Mouse (Mus musculus): Measurements from ENCODE around the gene Hook2. TPM values are rescaled to one million over a fixed set of nuclear protein-coding genes. Genes with fewer than 3 reads are reported as not detected.

Hook2 gene
- polyA plus RNA-seq, 1 experiment from 2014 or later, result 20.6 TPM

DNA sequence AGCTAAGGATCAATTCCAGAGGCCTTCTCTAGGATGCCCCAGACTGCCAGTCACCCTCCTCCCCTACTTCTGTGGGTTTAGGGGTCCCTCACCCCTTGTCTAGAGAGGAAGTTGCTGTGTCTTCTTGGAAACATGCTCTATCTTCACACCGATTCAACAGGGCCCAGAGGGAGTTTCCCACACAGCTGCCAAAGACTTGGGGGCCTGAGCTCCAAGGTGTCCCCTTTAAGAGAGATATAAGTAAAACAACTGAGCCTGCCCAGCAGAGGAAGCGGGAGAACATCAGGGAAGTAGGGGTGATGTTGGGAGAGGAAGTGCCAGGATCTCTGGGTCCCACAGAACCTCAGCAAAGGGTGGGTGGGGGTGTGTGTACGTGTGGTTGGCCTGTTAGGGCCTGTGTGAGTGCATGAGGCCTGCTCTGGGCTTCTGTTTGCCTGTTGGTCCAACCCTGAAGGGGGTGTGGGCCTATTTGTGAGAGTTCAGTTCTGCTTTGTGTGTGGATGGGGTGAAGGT is 7.8 kb upstream of the Hook2 start:
- 63% methylated on average over 3 of the region's 3 CpGs for WGBS
- Histone ChIP-seq H3K4me3 (no peak overlapping the region), H3K9me3 (no peaks in the 10 kb centered on the region), H3K4me1 (peaks cover 63% of the 10 kb centered on the region), H3K27me3 (peaks cover 39% of the 10 kb centered on the region), H3K27ac (no peak overlapping the region), H3K9ac (no peak overlapping the region), H3K36me3 (no peaks in the 10 kb centered on the region), H3K4me2 (replicated peaks) (no peak overlapping the region)
- no peak for ATAC-seq (ENCODE audit: insufficient number of reproducible peaks, insufficient read depth, low FRiP score, low TSS enrichment)

DNA sequence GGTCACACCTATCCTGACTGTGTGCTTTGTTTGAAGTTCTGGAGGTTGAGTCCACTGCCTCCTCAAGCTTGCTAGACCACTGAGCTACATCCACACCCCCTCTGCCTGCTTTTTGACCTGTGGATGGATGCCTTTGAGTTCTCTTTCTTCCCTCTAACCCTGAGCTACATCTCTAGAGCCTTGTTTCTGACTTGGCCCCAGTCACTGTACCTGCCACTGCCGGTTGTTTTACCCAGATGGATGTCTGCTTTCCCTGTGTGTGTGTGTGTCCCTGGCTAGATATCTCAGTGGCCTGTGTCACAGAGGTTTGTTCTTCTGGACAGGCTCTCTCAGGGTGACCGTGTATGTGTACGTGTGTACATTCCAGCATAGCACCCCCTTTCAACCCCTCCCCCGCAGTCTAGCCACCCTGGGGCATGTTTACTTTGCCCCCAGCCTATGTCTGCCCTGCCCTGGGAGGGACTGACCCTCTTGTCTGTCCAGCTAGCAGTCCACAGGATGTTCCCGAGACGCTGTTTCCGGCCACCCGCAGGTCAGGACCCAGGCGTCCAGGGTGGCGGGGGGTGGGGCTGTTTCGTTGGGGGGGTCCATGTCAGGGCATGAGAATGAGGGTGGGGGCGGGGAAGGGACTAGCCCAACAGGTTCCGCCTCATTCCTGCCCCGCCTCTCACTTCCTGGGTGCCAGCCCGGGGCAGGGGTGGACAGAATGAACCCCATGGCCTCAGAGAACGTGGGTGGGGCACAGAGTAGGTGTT is 5.9 kb upstream of the Hook2 start:
- Histone ChIP-seq H3K9me3 (no peaks in the 10 kb centered on the region), H3K4me3 (0 out of 2 replicates have a peak overlapping the region, but pooled peaks have one; percentile 52), H3K27me3 (peaks cover 22% of the 10 kb centered on the region; the same call in 1 of the 2 replicates), H3K4me2 (replicated peaks) (peak overlapping the region; percentile 98), H3K36me3 (no peaks in the 10 kb centered on the region), H3K4me1 (peaks cover 50% of the 10 kb centered on the region), H3K27ac (0 out of 2 replicates have a peak overlapping the region, but pooled peaks have one; percentile 41), H3K9ac (0 out of 2 replicates have a peak overlapping the region, but pooled peaks have one; percentile 58)
- no peak for ATAC-seq (ENCODE audit: insufficient number of reproducible peaks, insufficient read depth, low FRiP score, low TSS enrichment)
- WGBS, result 6% methylated on average over 16 of the region's 16 CpGs

DNA sequence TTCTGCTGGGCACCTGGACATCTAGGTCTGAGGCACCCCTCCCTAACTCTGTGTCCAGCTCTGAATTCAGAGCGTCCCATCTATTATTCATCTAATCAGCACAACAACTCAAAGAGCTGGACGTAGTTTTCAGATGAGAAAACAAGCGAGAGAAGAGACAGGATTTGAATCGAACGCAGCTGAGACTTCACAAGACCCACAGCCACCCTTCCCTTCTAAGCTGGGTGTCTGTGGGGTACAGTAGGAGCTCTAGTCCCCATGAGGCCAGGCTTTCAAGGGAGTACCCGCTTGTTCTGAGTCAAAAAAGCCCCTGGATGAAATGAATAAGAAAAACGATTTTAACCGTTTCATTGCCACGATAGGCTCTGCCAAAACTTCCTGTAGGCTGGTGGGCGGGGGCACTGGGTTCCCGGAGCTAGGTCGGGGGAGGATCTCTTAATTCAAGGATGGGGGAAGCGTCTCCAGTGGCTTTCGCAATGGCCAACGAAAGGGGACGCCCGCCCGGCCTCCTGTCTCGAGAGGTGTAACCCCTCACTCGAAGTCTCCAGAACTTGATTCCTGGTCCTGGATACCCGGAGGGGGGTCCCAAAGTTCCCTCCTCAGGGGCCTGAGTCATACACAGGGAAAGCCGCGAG is 5.2 kb upstream of the Hook2 start:
- ATAC-seq (ENCODE audit: insufficient number of reproducible peaks, insufficient read depth, low FRiP score, low TSS enrichment), result no peak
- peaks cover 18% of the 10 kb centered on the region; the same call in 1 of the 2 replicates for H3K27me3 ChIP-seq
- under 1% methylated on average over 23 of the region's 23 CpGs for WGBS

DNA sequence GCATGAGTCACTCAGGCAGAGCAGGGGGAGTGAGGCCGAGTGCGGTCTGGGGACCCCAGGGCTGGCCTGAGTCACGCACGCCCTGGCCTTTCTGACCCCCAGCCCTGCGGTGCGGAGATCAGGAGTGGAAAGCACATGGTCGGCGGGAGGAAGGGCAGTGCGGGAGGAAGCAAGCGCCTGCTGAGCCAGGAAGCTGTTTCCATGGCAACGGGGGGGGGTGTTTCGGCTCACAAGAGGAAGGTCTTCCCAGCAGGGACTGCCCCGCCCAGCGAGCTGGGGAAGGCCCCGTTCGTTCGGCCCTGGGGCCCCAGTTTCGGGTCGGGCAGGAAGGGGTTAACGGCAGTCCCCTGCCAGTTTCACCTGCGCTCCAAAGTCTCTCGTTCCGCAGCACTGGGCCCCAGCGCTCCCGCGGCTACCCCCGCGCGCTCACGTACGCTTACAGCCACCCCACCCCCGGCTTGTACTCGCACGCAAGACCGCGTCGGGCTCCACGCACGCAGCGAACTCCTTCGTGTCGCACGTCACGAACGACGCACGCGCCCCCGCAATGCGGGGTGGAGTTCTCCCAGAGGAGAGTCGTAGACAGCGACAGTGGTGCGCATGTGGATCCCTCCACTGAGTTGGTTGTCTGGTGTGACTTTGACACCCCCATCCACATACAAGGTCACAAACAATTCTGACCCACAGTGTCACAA is 4.6 kb upstream of the Hook2 start:
- H3K27ac ChIP-seq, result peak overlapping the region; percentile 50
- H3K27me3 ChIP-seq, result peaks cover 14% of the 10 kb centered on the region; the same call in 1 of the 2 replicates
- peaks cover 39% of the 10 kb centered on the region for H3K4me1 ChIP-seq

More for the DNA sequence above, 5.2 kb upstream of the Hook2 start:
- no peaks in the 10 kb centered on the region for H3K9me3 ChIP-seq
- H3K27ac ChIP-seq, result 0 out of 2 replicates have a peak overlapping the region, but pooled peaks have one; percentile 50
- peak overlapping the region; percentile 58 for H3K9ac ChIP-seq
- peak overlapping the region; percentile 52 for H3K4me3 ChIP-seq
- peak overlapping the region; percentile 98 for H3K4me2 ChIP-seq (replicated peaks)
- H3K4me1 ChIP-seq, result peaks cover 44% of the 10 kb centered on the region
- no peaks in the 10 kb centered on the region for H3K36me3 ChIP-seq

DNA sequence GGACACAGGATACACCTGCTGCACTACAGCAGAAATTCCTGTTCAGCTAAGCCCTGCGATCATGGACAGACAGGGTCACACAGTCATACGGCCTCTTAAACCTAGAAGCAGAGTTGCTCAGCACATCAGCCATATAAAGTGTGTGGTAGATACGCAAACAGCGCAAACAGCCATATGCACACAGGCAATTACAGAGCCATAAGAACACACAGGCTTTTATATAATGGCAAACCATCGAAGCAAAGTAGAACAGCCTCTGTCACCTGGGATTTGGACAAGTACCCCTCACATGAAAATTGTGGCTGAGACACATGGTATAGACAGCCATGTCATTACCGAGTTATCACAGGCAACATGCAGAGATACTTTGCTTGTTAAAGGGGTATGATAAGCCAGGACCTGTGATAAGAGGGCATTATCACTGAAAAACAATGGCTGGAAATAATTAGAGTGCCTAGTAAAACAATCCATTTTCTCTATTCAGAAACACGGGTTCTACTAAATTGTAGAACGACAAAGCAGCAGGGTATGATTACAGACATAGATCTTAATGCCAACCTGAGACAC is 3.9 kb upstream of the Hook2 start:
- Histone ChIP-seq H3K9me3 (no peaks in the 10 kb centered on the region), H3K27me3 (peaks cover 14% of the 10 kb centered on the region; the same call in 1 of the 2 replicates), H3K4me2 (replicated peaks) (peak overlapping the region; percentile 98), H3K27ac (peak overlapping the region; percentile 50), H3K4me1 (peaks cover 40% of the 10 kb centered on the region), H3K9ac (no peak overlapping the region), H3K36me3 (no peaks in the 10 kb centered on the region), H3K4me3 (peak overlapping the region; percentile 52)
- no peak for ATAC-seq (ENCODE audit: insufficient number of reproducible peaks, insufficient read depth, low FRiP score, low TSS enrichment)
- WGBS, result 30% methylated on average over 8 of the region's 8 CpGs

More for the DNA sequence above, 4.6 kb upstream of the Hook2 start:
- Histone ChIP-seq H3K4me2 (replicated peaks) (peak overlapping the region; percentile 98), H3K36me3 (no peaks in the 10 kb centered on the region), H3K4me3 (peak overlapping the region; percentile 52), H3K9me3 (no peaks in the 10 kb centered on the region), H3K9ac (peak overlapping the region; percentile 58)
- no peak for ATAC-seq (ENCODE audit: insufficient number of reproducible peaks, insufficient read depth, low FRiP score, low TSS enrichment)
- WGBS, result 1% methylated on average over 51 of the region's 53 CpGs

DNA sequence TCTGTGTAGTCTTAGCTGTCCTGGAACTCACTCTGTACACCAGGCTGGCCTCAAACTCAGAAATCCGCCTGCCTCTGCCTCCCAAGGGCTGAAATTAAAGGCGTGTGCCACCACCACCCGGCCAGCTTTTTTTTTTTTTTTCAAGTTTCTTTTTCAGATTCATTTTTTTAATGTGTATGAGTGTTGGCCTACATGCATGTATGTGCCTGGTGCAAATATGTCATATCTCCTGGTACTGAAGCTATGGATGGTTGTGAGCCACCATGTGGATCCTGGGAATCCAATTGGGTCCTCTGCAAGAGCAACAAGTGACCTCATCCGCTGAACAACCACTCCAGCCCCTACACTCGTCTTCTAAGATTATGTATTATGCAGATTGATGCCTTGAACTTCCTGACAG is 3.0 kb upstream of the Hook2 start:
- Histone ChIP-seq H3K27me3 (peaks cover 14% of the 10 kb centered on the region; the same call in 1 of the 2 replicates), H3K4me2 (replicated peaks) (no peak overlapping the region), H3K9me3 (no peaks in the 10 kb centered on the region), H3K27ac (no peak overlapping the region), H3K4me1 (peaks cover 36% of the 10 kb centered on the region), H3K36me3 (no peaks in the 10 kb centered on the region), H3K4me3 (no peak overlapping the region), H3K9ac (no peak overlapping the region)
- WGBS, result 82% methylated on average over 5 of the region's 5 CpGs
- ATAC-seq (ENCODE audit: insufficient number of reproducible peaks, insufficient read depth, low FRiP score, low TSS enrichment), result no peak

DNA sequence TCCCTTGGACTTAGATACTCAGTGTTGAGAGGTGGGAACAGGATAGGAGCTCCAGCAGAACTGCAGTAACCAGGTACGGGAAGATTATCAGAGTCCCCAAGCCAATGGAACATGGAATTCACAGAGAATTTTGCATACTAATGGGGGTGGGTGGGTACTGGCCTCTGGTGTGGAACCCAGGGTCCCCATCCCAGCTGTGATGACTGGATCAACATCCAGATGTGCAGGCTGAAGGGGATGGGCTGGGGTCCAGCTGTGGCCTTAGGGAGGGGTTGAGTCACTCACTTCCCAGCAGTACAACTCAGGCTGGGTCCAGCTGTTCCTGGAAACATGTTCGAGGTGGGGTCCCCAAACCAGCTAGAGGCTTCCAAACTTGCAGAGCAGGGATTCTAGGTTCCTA is 2.5 kb upstream of the Hook2 start:
- Histone ChIP-seq H3K27ac (no peak overlapping the region), H3K4me1 (peaks cover 36% of the 10 kb centered on the region), H3K9ac (no peak overlapping the region), H3K4me3 (no peak overlapping the region), H3K4me2 (replicated peaks) (no peak overlapping the region), H3K36me3 (no peaks in the 10 kb centered on the region), H3K27me3 (peaks cover 14% of the 10 kb centered on the region; the same call in 1 of the 2 replicates), H3K9me3 (no peaks in the 10 kb centered on the region)
- ATAC-seq (ENCODE audit: insufficient number of reproducible peaks, insufficient read depth, low FRiP score, low TSS enrichment), result no peak
- WGBS, result 78% methylated on average over 2 of the region's 2 CpGs

DNA sequence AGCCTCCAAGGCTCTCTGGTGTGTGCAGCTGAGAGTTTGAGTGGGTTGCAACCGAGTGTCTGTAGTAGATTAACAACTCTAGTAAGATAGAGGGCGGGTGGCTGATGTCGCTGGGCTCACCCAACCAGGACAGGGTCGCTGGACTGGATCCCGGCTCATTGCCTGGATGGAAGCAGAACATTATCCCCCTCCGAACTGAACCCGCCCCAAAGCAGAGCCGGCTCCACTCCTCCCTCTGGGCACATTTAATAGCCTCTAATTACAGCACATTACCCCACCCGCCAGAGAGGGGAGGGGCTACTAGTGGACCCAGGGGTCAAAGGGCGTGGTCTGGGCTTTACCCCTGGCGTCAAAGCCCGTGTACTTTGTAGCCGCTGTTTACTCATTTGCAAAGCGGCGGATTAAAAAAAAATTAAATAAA is 1.1 kb upstream of the Hook2 start:
- H3K4me3 ChIP-seq, result peak overlapping the region; percentile 56; the same call in 1 of the 2 replicates
- peaks cover 11% of the 10 kb centered on the region; the same call in 1 of the 2 replicates for H3K27me3 ChIP-seq
- H3K27ac ChIP-seq, result no peak overlapping the region
- no peaks in the 10 kb centered on the region for H3K9me3 ChIP-seq
- H3K4me2 ChIP-seq (replicated peaks), result peak overlapping the region; percentile 87
- peaks cover 32% of the 10 kb centered on the region for H3K4me1 ChIP-seq
- no peak for ATAC-seq (ENCODE audit: insufficient number of reproducible peaks, insufficient read depth, low FRiP score, low TSS enrichment)
- WGBS, result 7% methylated on average over 15 of the region's 15 CpGs
- H3K36me3 ChIP-seq, result no peaks in the 10 kb centered on the region
- no peak overlapping the region for H3K9ac ChIP-seq

DNA sequence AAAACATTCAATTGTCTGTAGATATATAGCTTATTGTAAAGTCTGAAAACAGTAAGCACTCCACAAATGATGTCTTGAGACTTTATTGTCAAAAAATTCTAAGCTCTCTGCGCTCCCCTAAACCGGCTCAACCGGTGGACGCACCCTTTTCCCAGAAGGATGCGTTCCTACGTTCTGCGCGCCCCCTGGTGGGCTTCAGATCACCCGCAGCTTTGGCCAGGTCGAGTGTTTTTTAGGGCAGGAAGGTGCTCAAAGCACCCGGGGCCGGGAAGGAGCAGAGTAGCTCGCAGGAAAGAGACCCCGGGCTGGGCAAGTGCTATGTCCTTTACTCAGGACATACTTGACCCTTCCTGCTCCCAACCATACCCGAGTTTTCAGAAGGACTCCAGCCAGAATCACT is 593 bp upstream of the Hook2 start:
- peak overlapping the region; percentile 59 for H3K9ac ChIP-seq
- peaks cover 13% of the 10 kb centered on the region; the same call in 1 of the 2 replicates for H3K27me3 ChIP-seq
- H3K9me3 ChIP-seq, result no peaks in the 10 kb centered on the region
- peak overlapping the region; percentile 30; the same call in 1 of the 2 replicates for H3K27ac ChIP-seq
- H3K4me1 ChIP-seq, result peaks cover 28% of the 10 kb centered on the region
- H3K4me2 ChIP-seq (replicated peaks), result peak overlapping the region; percentile 87
- peak overlapping the region; percentile 56 for H3K4me3 ChIP-seq
- WGBS, result under 1% methylated on average over 15 of the region's 15 CpGs
- peak; percentile 66 for ATAC-seq (ENCODE audit: insufficient number of reproducible peaks, insufficient read depth, low FRiP score, low TSS enrichment)
- H3K36me3 ChIP-seq, result no peaks in the 10 kb centered on the region

DNA sequence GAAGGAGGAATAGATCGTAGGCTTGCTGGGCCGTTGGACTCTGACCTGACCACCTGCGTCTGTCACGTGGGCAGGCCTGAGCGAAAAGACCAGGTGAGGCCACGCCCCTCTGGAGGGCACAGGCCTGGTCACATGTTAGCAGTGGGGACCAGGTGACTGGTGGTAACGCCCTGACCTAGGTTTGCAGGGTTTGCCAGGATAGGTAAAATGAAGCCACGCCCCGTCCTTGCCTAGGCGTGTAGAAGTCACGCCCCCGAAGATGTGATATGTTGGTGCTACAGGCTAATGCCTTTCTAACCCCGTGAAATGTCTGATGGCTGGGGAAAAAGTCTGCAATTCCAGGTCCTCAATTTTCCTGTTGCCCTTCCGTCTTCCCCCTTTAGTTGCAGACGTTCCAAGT is 433 bp downstream of the Hook2 start:
- peaks cover 18% of the 10 kb centered on the region for H3K27me3 ChIP-seq
- peak overlapping the region; percentile 56 for H3K4me3 ChIP-seq
- peak overlapping the region; percentile 36; the same call in 1 of the 2 replicates for H3K27ac ChIP-seq
- 3% methylated on average over 15 of the region's 15 CpGs for WGBS
- peaks cover 17% of the 10 kb centered on the region for H3K4me1 ChIP-seq
- no peaks in the 10 kb centered on the region for H3K9me3 ChIP-seq
- no peaks in the 10 kb centered on the region for H3K36me3 ChIP-seq
- peak overlapping the region; percentile 66 for H3K9ac ChIP-seq
- H3K4me2 ChIP-seq (replicated peaks), result peak overlapping the region; percentile 87
- ATAC-seq (ENCODE audit: insufficient number of reproducible peaks, insufficient read depth, low FRiP score, low TSS enrichment), result peak; percentile 29

DNA sequence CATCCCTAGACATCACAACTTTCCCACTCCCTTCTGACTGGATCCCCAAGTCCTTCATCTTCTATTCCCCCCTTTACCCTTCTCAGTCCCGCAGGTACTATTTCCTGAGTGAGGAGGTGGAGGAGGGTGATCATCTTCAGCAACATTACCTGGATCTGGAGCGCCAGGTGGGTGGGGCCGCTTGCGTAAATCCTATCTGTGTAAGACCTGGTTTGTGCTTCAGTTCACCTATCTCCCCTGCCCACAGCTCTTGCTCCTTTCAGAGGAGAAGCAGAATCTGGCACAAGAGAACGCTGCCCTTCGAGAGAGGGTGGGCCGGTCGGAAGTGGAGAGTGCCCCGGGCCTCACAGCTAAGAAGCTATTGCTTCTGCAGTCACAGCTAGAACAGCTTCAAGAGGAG is 4.0 kb downstream of the Hook2 start:
- Histone ChIP-seq H3K36me3 (no peaks in the 10 kb centered on the region), H3K4me3 (no peak overlapping the region), H3K9me3 (no peaks in the 10 kb centered on the region), H3K4me2 (replicated peaks) (no peak overlapping the region), H3K9ac (no peak overlapping the region), H3K27ac (no peak overlapping the region), H3K27me3 (peaks cover 22% of the 10 kb centered on the region), H3K4me1 (peaks cover 15% of the 10 kb centered on the region)
- WGBS, result 90% methylated on average over 9 of the region's 9 CpGs
- ATAC-seq (ENCODE audit: insufficient number of reproducible peaks, insufficient read depth, low FRiP score, low TSS enrichment), result no peak

Measured in embryonic facial prominence, embryonic 12.5 days (tissue).